ENCODE assay signal across 8 mouse cellular contexts in genomic region chr13:97197932-97198562, GRCm38 (mm10). TPM values are rescaled to one million over a fixed set of nuclear protein-coding genes. Genes with fewer than 3 reads are reported as not detected.
DNase-seq lines count a peak whose midpoint lies in the region; ATAC-seq and TF ChIP-seq lines count a peak whose summit lies in the region.

Gene Hexb (minus strand): TSS chr13:97198357.

- peak; percentile 97 for DNase-seq in gastrocnemius, adult 2 months
- peak; percentile 72 to 86 for DNase-seq in left cerebral cortex, adult 8-10 months (ENCODE audit: low spot score in 2 of 2)
- DNase-seq in right cerebral cortex, adult 18-20 months, result peak; percentile 93
- DNase-seq in urinary bladder, adult 2 months (ENCODE audit: low spot score), result peak; percentile 83

- no peaks in the 10 kb centered on the region for H3K36me3 ChIP-seq in hindbrain, embryonic 16.5 days (ENCODE audit: control insufficient read depth, insufficient read depth, low read length)

- no peaks in the 10 kb centered on the region for H3K27me3 ChIP-seq in hindbrain, embryonic 16.5 days (replicated peaks; ENCODE audit: control insufficient read depth, insufficient read depth, low read length)

- ATAC-seq in activated CD4-positive, CD25-positive, alpha-beta regulatory T cell, adult 4 months, result peak; percentile 99
- peak; percentile 99 for ATAC-seq in common myeloid progenitor, adult 5-6 weeks (replicated peaks; ENCODE audit: low read depth, poor library complexity, severe bottlenecking)
- ATAC-seq in hindbrain, embryonic 16.5 days, result peak; percentile 91
- peak; percentile 96 for ATAC-seq in megakaryocyte, adult 5-6 weeks (ENCODE audit: poor library complexity, severe bottlenecking)

- H3K9ac ChIP-seq in hindbrain, embryonic 16.5 days (ENCODE audit: low read depth, low read length), result peak within 1 kb of the TSS; percentile 89

- peak; percentile 46 for TF ChIP-seq CTCF in gastrocnemius, adult 2 months (IDR thresholded peaks at IDR 0.05)

- no peaks in the 10 kb centered on the region; the same call in none of the 2 replicates for H3K4me1 ChIP-seq in hindbrain, embryonic 16.5 days (ENCODE audit: control insufficient read depth, insufficient read depth, low read depth, low read length)

- H3K27ac ChIP-seq in gastrocnemius, adult 2 months, result peak within 1 kb of the TSS; percentile 89
- H3K27ac ChIP-seq in hindbrain, embryonic 16.5 days (ENCODE audit: low read depth, low read length), result no peak within 1 kb of the TSS; the same call in 1 of the 2 replicates

- peak within 1 kb of the TSS; percentile 71 for H3K4me3 ChIP-seq in gastrocnemius, adult 2 months
- peak within 1 kb of the TSS; percentile 81 for H3K4me3 ChIP-seq in hindbrain, embryonic 16.5 days (ENCODE audit: low read length)

- no peaks in the 10 kb centered on the region for H3K9me3 ChIP-seq in hindbrain, embryonic 16.5 days (ENCODE audit: control insufficient read depth, low read length)

- H3K4me2 ChIP-seq in hindbrain, embryonic 16.5 days (ENCODE audit: low read length), result peak within 1 kb of the TSS; percentile 95

- intact Hi-C loops in gastrocnemius, adult 2 months (cut with DNase I), result no loop called here

- under 1% methylated on average over 41 of the region's 45 CpGs for WGBS in hindbrain, embryonic 16.5 days

RNA-seq across cellular contexts. Expression of gene Hexb, which starts in this region (rescaled TPM):
- 10 to 100 TPM; 76.8 to 77.4 TPM for polyA plus RNA-seq in activated CD4-positive, CD25-positive, alpha-beta regulatory T cell, adult 4 months (2017; shearing (Covaris generic))
- total RNA-seq in common myeloid progenitor, adult 5-6 weeks (2017), result 29.5 and 30.5 TPM in 2 replicates
- total RNA-seq in gastrocnemius, adult 2 months (2021), result 10 to 100 TPM in 1 of 2 experiments, 1 to 10 TPM in 1; 7.6 to 10.9 TPM
- polyA plus RNA-seq in hindbrain, embryonic 16.5 days (2015; fragmentation: Nextera tagmentation; extraction: Ambion mirVana), result 54.1 and 58.5 TPM in 2 replicates
- 100 to 1,000 TPM; 108 to 345 (median 194) TPM for total RNA-seq in left cerebral cortex, adult 8-10 months (2022)
- 160 and 202 TPM in 2 replicates for total RNA-seq in megakaryocyte, adult 5-6 weeks (2015)
- total RNA-seq in megakaryocyte, adult 5-6 weeks (2017), result 125 and 139 TPM in 2 replicates
- 99.2 and 113 TPM in 2 replicates for polyA plus RNA-seq in urinary bladder, adult 2 months (2012; rRNA removed)
